Mouse (Mus musculus) neural tube, embryonic 15.5 days (tissue): ENCODE results near the gene Camk2d. TPM values are rescaled to one million over a fixed set of nuclear protein-coding genes. Genes with fewer than 3 reads are reported as not detected.
A peak's percentile ranks its signal among the peaks of the same experiment; 100 is the strongest.

Source experiments
- ATAC-seq: fragments of 200-750 bp; cut with Nextera tagmentation; 2 replicates; pipeline ENCODE4 v1.8.0; 2017; ENCODE audit warnings: mild to moderate bottlenecking, moderate TSS enrichment, moderate library complexity; ENCODE audit not compliant: low FRiP score
- H3K27ac ChIP-seq: fragments of 300-500 bp; sonication (generic); replicated peaks from 2 replicates; pipeline ENCODE4 v1.5.1; 2015; ENCODE audit warnings: mild to moderate bottlenecking, inconsistent platforms
- H3K27me3 ChIP-seq: fragments of 300-500 bp; sonication (generic); replicated peaks from 2 replicates; pipeline ENCODE4 v1.6.1; 2015; ENCODE audit warnings: inconsistent platforms
- H3K36me3 ChIP-seq: fragments of 300-500 bp; sonication (generic); 2 replicates; pipeline ENCODE4 v1.6.1; 2015; ENCODE audit warnings: inconsistent platforms
- H3K4me1 ChIP-seq: fragments of 300-500 bp; sonication (generic); 2 replicates; pipeline ENCODE4 v1.6.1; 2015; ENCODE audit warnings: inconsistent platforms
- H3K4me2 ChIP-seq: fragments of 300-500 bp; sonication (generic); 2 replicates; pipeline ENCODE4 v1.6.1; 2015; ENCODE audit warnings: inconsistent platforms, mild to moderate bottlenecking, moderate library complexity
- H3K4me3 ChIP-seq: fragments of 300-500 bp; sonication (generic); replicated peaks from 2 replicates; pipeline ENCODE4 v1.5.1; 2015; ENCODE audit warnings: mild to moderate bottlenecking, inconsistent platforms
- H3K9ac ChIP-seq: fragments of 300-500 bp; sonication (generic); replicated peaks from 2 replicates; pipeline ENCODE4 v1.6.1; 2015; ENCODE audit warnings: mild to moderate bottlenecking, inconsistent platforms
- H3K9me3 ChIP-seq: fragments of 300-500 bp; sonication (generic); replicated peaks from 2 replicates; pipeline ENCODE4 v1.6.1; 2016; ENCODE audit warnings: inconsistent platforms
- WGBS: fragments of 180-500 bp; shearing (Covaris S2); methylation state at CpG from one replicate; pipeline ENCODE4 v1.1.7; 2015; ENCODE audit warnings: mixed read lengths; 5-methylcytosine and 5-hydroxymethylcytosine counted together
- polyA plus RNA-seq: library from polyadenylated mRNA; unstranded; fragments of >200 nt; fragmentation: Nextera tagmentation; extraction: Ambion mirVana; gene quantifications from 2 replicates; pipeline ENCODE4 v1.2.1, GENCODE M21; 2015

The Camk2d gene
- polyA plus RNA-seq, 1 experiment from 2014 or later, result 134 TPM

GRCm38 (mm10) chr3:126634171-126634570, 38.1 kb downstream of the Camk2d start:
- no peak overlapping the region for H3K4me2 ChIP-seq
- H3K36me3 ChIP-seq, result no peaks in the 10 kb centered on the region
- peaks cover 11% of the 10 kb centered on the region; the same call in 1 of the 2 replicates for H3K4me1 ChIP-seq
- H3K27ac ChIP-seq, result no peak overlapping the region
- H3K4me3 ChIP-seq, result no peak overlapping the region
- no peaks in the 10 kb centered on the region for H3K9me3 ChIP-seq
- ATAC-seq, result no peak
- H3K9ac ChIP-seq, result no peak overlapping the region
- 70% methylated on average over 6 of the region's 6 CpGs for WGBS
- no peaks in the 10 kb centered on the region for H3K27me3 ChIP-seq

- 78% methylated on average over 1 of the region's 1 CpGs for WGBS
- ATAC-seq, result no peak
- no peaks in the 10 kb centered on the region for H3K27me3 ChIP-seq
- H3K27ac ChIP-seq, result no peak overlapping the region
- no peak overlapping the region for H3K9ac ChIP-seq
- H3K36me3 ChIP-seq, result no peaks in the 10 kb centered on the region
- H3K4me3 ChIP-seq, result no peak overlapping the region
- H3K9me3 ChIP-seq, result no peaks in the 10 kb centered on the region
- no peak overlapping the region for H3K4me2 ChIP-seq
- peaks cover 15% of the 10 kb centered on the region for H3K4me1 ChIP-seq
Measured at GRCm38 (mm10) chr3:126638259-126638658, 42.2 kb downstream of the Camk2d start.

GRCm38 (mm10) chr3:126639098-126639513, 43.0 kb downstream of the Camk2d start:
- Histone ChIP-seq H3K27me3 (no peaks in the 10 kb centered on the region), H3K4me3 (no peak overlapping the region), H3K4me2 (no peak overlapping the region), H3K9ac (no peak overlapping the region), H3K4me1 (peaks cover 21% of the 10 kb centered on the region), H3K36me3 (no peaks in the 10 kb centered on the region), H3K9me3 (no peaks in the 10 kb centered on the region), H3K27ac (peak overlapping the region; percentile 54)
- ATAC-seq, result peak; percentile 48; the same call in 1 of the 2 replicates
- WGBS, result 30% methylated on average over 5 of the region's 5 CpGs

GRCm38 (mm10) chr3:126640443-126641251, 44.5 kb downstream of the Camk2d start:
- H3K9ac ChIP-seq, result no peak overlapping the region
- H3K27me3 ChIP-seq, result no peaks in the 10 kb centered on the region
- H3K36me3 ChIP-seq, result no peaks in the 10 kb centered on the region
- peaks cover 21% of the 10 kb centered on the region for H3K4me1 ChIP-seq
- no peaks in the 10 kb centered on the region for H3K9me3 ChIP-seq
- no peak overlapping the region for H3K4me3 ChIP-seq
- no peak overlapping the region; the same call in 1 of the 2 replicates for H3K27ac ChIP-seq
- H3K4me2 ChIP-seq, result no peak overlapping the region
- 78% methylated on average over 10 of the region's 10 CpGs for WGBS
- no peak for ATAC-seq

GRCm38 (mm10) chr3:126641451-126641850, 45.3 kb downstream of the Camk2d start:
- Histone ChIP-seq H3K9ac (no peak overlapping the region), H3K4me3 (no peak overlapping the region), H3K27ac (no peak overlapping the region), H3K4me1 (peaks cover 21% of the 10 kb centered on the region), H3K36me3 (no peaks in the 10 kb centered on the region), H3K9me3 (no peaks in the 10 kb centered on the region), H3K27me3 (no peaks in the 10 kb centered on the region), H3K4me2 (no peak overlapping the region)
- 78% methylated on average over 4 of the region's 4 CpGs for WGBS
- no peak for ATAC-seq

GRCm38 (mm10) chr3:126643071-126644010, 47.2 kb downstream of the Camk2d start:
- H3K9ac ChIP-seq, result no peak overlapping the region
- no peaks in the 10 kb centered on the region for H3K27me3 ChIP-seq
- 20% methylated on average over 10 of the region's 10 CpGs for WGBS
- no peaks in the 10 kb centered on the region for H3K9me3 ChIP-seq
- peaks cover 19% of the 10 kb centered on the region for H3K4me1 ChIP-seq
- H3K36me3 ChIP-seq, result no peaks in the 10 kb centered on the region
- H3K27ac ChIP-seq, result peak overlapping the region; percentile 13; the same call in 1 of the 2 replicates
- no peak overlapping the region for H3K4me3 ChIP-seq
- 0 out of 2 replicates have a peak overlapping the region, but pooled peaks have one; percentile 1 for H3K4me2 ChIP-seq
- ATAC-seq, result no peak

- ATAC-seq, result no peak
- WGBS, result 93% methylated on average over 4 of the region's 4 CpGs
- H3K9me3 ChIP-seq, result no peaks in the 10 kb centered on the region
Measured at GRCm38 (mm10) chr3:126650332-126650731, 54.2 kb downstream of the Camk2d start.

GRCm38 (mm10) chr3:126650747-126651146, 54.6 kb downstream of the Camk2d start:
- no peak overlapping the region for H3K4me2 ChIP-seq
- H3K4me3 ChIP-seq, result no peak overlapping the region
- no peaks in the 10 kb centered on the region for H3K27me3 ChIP-seq
- no peak overlapping the region for H3K9ac ChIP-seq
- WGBS, result 63% methylated on average over 6 of the region's 6 CpGs
- no peaks in the 10 kb centered on the region for H3K9me3 ChIP-seq
- no peak overlapping the region for H3K27ac ChIP-seq
- no peak for ATAC-seq
- no peaks in the 10 kb centered on the region for H3K36me3 ChIP-seq
- H3K4me1 ChIP-seq, result peaks cover 7% of the 10 kb centered on the region; the same call in 1 of the 2 replicates

More at GRCm38 (mm10) chr3:126650332-126650731, 54.2 kb downstream of the Camk2d start:
- no peak overlapping the region for H3K4me2 ChIP-seq
- H3K27ac ChIP-seq, result no peak overlapping the region
- H3K27me3 ChIP-seq, result no peaks in the 10 kb centered on the region
- H3K9ac ChIP-seq, result no peak overlapping the region
- H3K4me3 ChIP-seq, result no peak overlapping the region
- H3K4me1 ChIP-seq, result peaks cover 7% of the 10 kb centered on the region; the same call in 1 of the 2 replicates
- H3K36me3 ChIP-seq, result no peaks in the 10 kb centered on the region

- WGBS, result 54% methylated on average over 2 of the region's 2 CpGs
- Histone ChIP-seq H3K4me3 (no peak overlapping the region), H3K27ac (0 out of 2 replicates have a peak overlapping the region, but pooled peaks have one; percentile 9), H3K9ac (no peak overlapping the region), H3K4me2 (no peak overlapping the region), H3K36me3 (no peaks in the 10 kb centered on the region), H3K9me3 (no peaks in the 10 kb centered on the region), H3K27me3 (no peaks in the 10 kb centered on the region), H3K4me1 (peaks cover 12% of the 10 kb centered on the region)
- ATAC-seq, result no peak
Measured at GRCm38 (mm10) chr3:126652361-126652760, 56.3 kb downstream of the Camk2d start.

GRCm38 (mm10) chr3:126653118-126653517, 57.0 kb downstream of the Camk2d start:
- Histone ChIP-seq H3K27ac (no peak overlapping the region), H3K4me3 (no peak overlapping the region), H3K27me3 (no peaks in the 10 kb centered on the region), H3K9me3 (no peaks in the 10 kb centered on the region), H3K4me2 (no peak overlapping the region), H3K9ac (no peak overlapping the region), H3K36me3 (no peaks in the 10 kb centered on the region), H3K4me1 (peaks cover 14% of the 10 kb centered on the region)
- no peak for ATAC-seq
- WGBS, result 63% methylated on average over 1 of the region's 1 CpGs

GRCm38 (mm10) chr3:126656173-126656572, 60.1 kb downstream of the Camk2d start:
- H3K9ac ChIP-seq, result no peak overlapping the region
- H3K4me2 ChIP-seq, result no peak overlapping the region
- no peaks in the 10 kb centered on the region for H3K27me3 ChIP-seq
- no peak for ATAC-seq
- H3K27ac ChIP-seq, result no peak overlapping the region
- no peaks in the 10 kb centered on the region for H3K9me3 ChIP-seq
- H3K36me3 ChIP-seq, result no peaks in the 10 kb centered on the region
- H3K4me3 ChIP-seq, result no peak overlapping the region
- 46% methylated on average over 3 of the region's 3 CpGs for WGBS
- H3K4me1 ChIP-seq, result peaks cover 19% of the 10 kb centered on the region
